14 mouse cellular contexts compared by ENCODE assay signal in the genomic region with DNA sequence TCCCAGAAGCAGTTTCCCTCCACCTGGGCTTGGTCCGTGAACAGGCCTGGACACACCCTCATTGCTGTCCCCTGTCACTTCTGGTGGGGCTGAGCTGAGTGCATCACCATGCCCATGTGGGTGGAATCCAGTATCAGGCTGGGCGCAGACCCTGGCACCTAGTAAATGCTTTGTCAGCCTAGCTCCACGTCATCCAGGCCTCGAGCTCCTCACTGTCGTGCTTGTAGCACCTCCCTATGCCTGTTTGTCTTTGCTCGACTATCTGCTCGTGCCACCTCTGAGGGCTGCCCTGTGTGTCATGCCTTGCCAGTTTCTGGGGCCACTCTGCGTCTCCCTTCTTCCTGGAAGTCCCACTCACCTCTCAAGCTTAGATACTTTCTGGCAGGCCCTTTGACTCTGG. TPM values are rescaled to one million over a fixed set of nuclear protein-coding genes. Genes with fewer than 3 reads are reported as not detected.
DNase-seq lines count a peak whose midpoint lies in the region; ATAC-seq and TF ChIP-seq lines count a peak whose summit lies in the region.
"Had no signal": no experiment of that assay in that cellular context is flagged by ENCODE, and none has a peak within 500 bp of the region (broad histone marks: within the 10 kb centered on the region; RNA-seq: fewer than 3 reads in every experiment).

No protein-coding gene starts in this region.

- TF ChIP-seq EP300 in liver, embryonic 14.5 days (IDR thresholded peaks at IDR 0.05; ENCODE audit: low read depth): no peak

- peaks cover 16% of the 10 kb centered on the region; the same call in 1 of the 2 replicates for H3K36me3 ChIP-seq in hindbrain, embryonic 10.5 days
- no peaks in the 10 kb centered on the region for H3K36me3 ChIP-seq in hindbrain, embryonic 14.5 days (replicated peaks; ENCODE audit: control insufficient read depth, insufficient read depth)
- H3K36me3 ChIP-seq in liver, embryonic 14.5 days (replicated peaks; ENCODE audit: control insufficient read depth, insufficient read depth, low read depth): no peaks in the 10 kb centered on the region; the same call in 1 of the 2 replicates
- H3K36me3 ChIP-seq: hindbrain, embryonic 15.5 days had no signal

- 0 out of 2 replicates have a peak, but pooled peaks have one; percentile 2 for TF ChIP-seq CTCF in bone marrow, adult 2 months (IDR thresholded peaks at IDR 0.05; ENCODE audit: control insufficient read depth, insufficient read depth, low read length)
- no peak for TF ChIP-seq CTCF in liver, embryonic 14.5 days (IDR thresholded peaks at IDR 0.05; ENCODE audit: low read depth)

- whole genome bisulfite sequencing in hindbrain, embryonic 10.5 days: 92% methylated on average over 8 of the region's 8 CpGs
- WGBS in hindbrain, embryonic 14.5 days: 92% methylated on average over 8 of the region's 8 CpGs
- 62% methylated on average over 8 of the region's 8 CpGs for WGBS in bone marrow, adult 2 months
- WGBS in liver, embryonic 14.5 days (ENCODE audit: insufficient replicate concordance): 47% methylated on average over 8 of the region's 8 CpGs

- no peak for DNase-seq in hindbrain, embryonic 10.5 days (ENCODE audit: low spot score)
- DNase-seq in hindbrain, embryonic 14.5 days (ENCODE audit: low spot score): no peak
- DNase-seq in liver, embryonic 14.5 days (ENCODE audit: low read depth in 3 of 3, low spot score in 3 of 3): peak in 2 of 3 experiments; percentile 41 to 46
- DNase-seq in MN1 (ENCODE audit: low spot score): no peak
- no peak for DNase-seq in lung, postnatal 36 days
- no peak for DNase-seq in frontal cortex, postnatal 14 days (ENCODE audit: low spot score in 2 of 2)
- DNase-seq: forebrain, postnatal 0 days; kidney, postnatal 14 days; lung, postnatal 10 days; right cerebral cortex, postnatal 4 days; thymus, adult 18-20 months had no signal

- no peak for ATAC-seq in hindbrain, embryonic 14.5 days (ENCODE audit: low FRiP score)
- peak; percentile 44 for ATAC-seq in erythroblast, adult 5-6 weeks (replicated peaks; ENCODE audit: low FRiP score, poor library complexity, severe bottlenecking)
- 0 out of 2 replicates have a peak, but pooled peaks have one; percentile 0 for ATAC-seq in liver, embryonic 14.5 days (ENCODE audit: insufficient read depth)
- ATAC-seq: forebrain, postnatal 0 days had no signal

- no peak overlapping the region for H3K4me2 ChIP-seq in hindbrain, embryonic 14.5 days (replicated peaks)
- H3K4me2 ChIP-seq in liver, embryonic 14.5 days (ENCODE audit: low read depth): peak overlapping the region; percentile 46; the same call in 1 of the 2 replicates
- H3K4me2 ChIP-seq: hindbrain, embryonic 15.5 days had no signal

- peak overlapping the region; percentile 16; the same call in 1 of the 2 replicates for H3K4me3 ChIP-seq in hindbrain, embryonic 10.5 days
- no peak overlapping the region for H3K4me3 ChIP-seq in hindbrain, embryonic 14.5 days (replicated peaks; ENCODE audit: low read length)
- H3K4me3 ChIP-seq in bone marrow, adult 2 months (replicated peaks; ENCODE audit: control insufficient read depth, low read depth, low read length): no peak overlapping the region
- H3K4me3 ChIP-seq in liver, embryonic 14.5 days (ENCODE audit: insufficient read depth in 1 of 2, low read depth in 2 of 2, low read length in 2 of 2): no peak overlapping the region
- H3K4me3 ChIP-seq: hindbrain, embryonic 15.5 days had no signal

- H3K4me1 ChIP-seq in hindbrain, embryonic 10.5 days (replicated peaks): peaks cover 59% of the 10 kb centered on the region
- H3K4me1 ChIP-seq in hindbrain, embryonic 14.5 days (replicated peaks; ENCODE audit: control insufficient read depth, insufficient read depth, low read length): peaks cover 48% of the 10 kb centered on the region
- peaks cover 9% of the 10 kb centered on the region for H3K4me1 ChIP-seq in bone marrow, adult 2 months (ENCODE audit: control insufficient read depth, insufficient read depth, low read length)
- H3K4me1 ChIP-seq in liver, embryonic 14.5 days (replicated peaks; ENCODE audit: control insufficient read depth in 2 of 2, insufficient read depth in 2 of 2, low read length in 1 of 2): peaks cover 48 to 58% of the 10 kb centered on the region in 2 experiments

- H3K27ac ChIP-seq in hindbrain, embryonic 10.5 days: peak overlapping the region; percentile 45
- no peak overlapping the region for H3K27ac ChIP-seq in hindbrain, embryonic 14.5 days
- H3K27ac ChIP-seq in bone marrow, adult 2 months (ENCODE audit: control insufficient read depth, insufficient read depth, low read depth, low read length, poor library complexity): peak overlapping the region; percentile 12
- peak overlapping the region; percentile 1; the same call in 1 of the 2 replicates for H3K27ac ChIP-seq in liver, embryonic 14.5 days
- H3K27ac ChIP-seq: hindbrain, embryonic 15.5 days had no signal

- no peak overlapping the region for H3K9ac ChIP-seq in hindbrain, embryonic 14.5 days
- no peak overlapping the region for H3K9ac ChIP-seq in liver, embryonic 14.5 days (replicated peaks)
- H3K9ac ChIP-seq: forebrain, postnatal 0 days; hindbrain, embryonic 15.5 days had no signal

- no peaks in the 10 kb centered on the region for H3K9me3 ChIP-seq in hindbrain, embryonic 10.5 days
- no peaks in the 10 kb centered on the region for H3K9me3 ChIP-seq in hindbrain, embryonic 14.5 days (ENCODE audit: control insufficient read depth, low read length)
- no peaks in the 10 kb centered on the region for H3K9me3 ChIP-seq in liver, embryonic 14.5 days (ENCODE audit: control insufficient read depth, low read length)
- H3K9me3 ChIP-seq: hindbrain, embryonic 15.5 days had no signal

- H3K27me3 ChIP-seq in hindbrain, embryonic 10.5 days (ENCODE audit: insufficient read depth, poor library complexity, severe bottlenecking): no peaks in the 10 kb centered on the region
- no peaks in the 10 kb centered on the region for H3K27me3 ChIP-seq in hindbrain, embryonic 14.5 days (ENCODE audit: control insufficient read depth, insufficient read depth, low read length)
- no peaks in the 10 kb centered on the region for H3K27me3 ChIP-seq in liver, embryonic 14.5 days (ENCODE audit: control insufficient read depth, insufficient read depth, low read length)
- H3K27me3 ChIP-seq: hindbrain, embryonic 15.5 days had no signal

- TF ChIP-seq POLR2A in bone marrow, adult 2 months (IDR thresholded peaks at IDR 0.05; ENCODE audit: borderline replicate concordance, control insufficient read depth, low read depth, low read length): no peak

RNA-seq across cellular contexts. Expression of a gene that starts 3.2 kb away (rescaled TPM):
- 31.8 and 32.0 TPM in 2 replicates for polyA plus RNA-seq in hindbrain, embryonic 10.5 days (2016; fragmentation: Nextera tagmentation; extraction: Ambion mirVana)
- polyA plus RNA-seq in hindbrain, embryonic 14.5 days (2014; fragmentation: Nextera tagmentation; extraction: Ambion mirVana): 30.7 and 33.3 TPM in 2 replicates
- polyA plus RNA-seq in bone marrow, adult 2 months (2011; ENCODE audit: insufficient read depth, insufficient read length, low replicate concordance, missing spikeins): 12.1 and 23.2 TPM in 2 replicates
- 4.4 and 6.3 TPM in 2 replicates for total RNA-seq in erythroblast, adult 5-6 weeks (2015; ENCODE audit: low replicate concordance)
- total RNA-seq in erythroblast, adult 5-6 weeks (2017; ENCODE audit: low replicate concordance): 9.1 and 15.9 TPM in 2 replicates
- polyA plus RNA-seq in liver, embryonic 14.5 days (2012; rRNA removed): 5.6 and 6.4 TPM in 2 replicates
- polyA plus RNA-seq in liver, embryonic 14.5 days (2014; fragmentation: Nextera tagmentation; extraction: Ambion mirVana): 5.9 and 7.0 TPM in 2 replicates

RNA-seq across cellular contexts. Expression of a gene that starts 24.5 kb away (rescaled TPM):
- polyA plus RNA-seq in hindbrain, embryonic 10.5 days (2016; fragmentation: Nextera tagmentation; extraction: Ambion mirVana): 0.98 TPM in 2 replicates
- 1.5 and 2.2 TPM in 2 replicates for polyA plus RNA-seq in hindbrain, embryonic 14.5 days (2014; fragmentation: Nextera tagmentation; extraction: Ambion mirVana)
- 10.9 and 31.9 TPM in 2 replicates for polyA plus RNA-seq in bone marrow, adult 2 months (2011; ENCODE audit: insufficient read depth, insufficient read length, low replicate concordance, missing spikeins)
- total RNA-seq in erythroblast, adult 5-6 weeks (2015; ENCODE audit: low replicate concordance): 3.1 and 3.3 TPM in 2 replicates
- 5.9 and 6.7 TPM in 2 replicates for total RNA-seq in erythroblast, adult 5-6 weeks (2017; ENCODE audit: low replicate concordance)
- 0.50 and 0.64 TPM in 2 replicates for polyA plus RNA-seq in liver, embryonic 14.5 days (2012; rRNA removed)
- polyA plus RNA-seq in liver, embryonic 14.5 days (2014; fragmentation: Nextera tagmentation; extraction: Ambion mirVana): 0.11 TPM in 2 replicates

Comparison
In these comparisons a context has a peak if more than half of its experiments do, and no peak if none do; other contexts are left out.
1. DNase-seq: peak in liver, embryonic 14.5 days (2 of 3); none in hindbrain, embryonic 10.5 days (single experiment), hindbrain, embryonic 14.5 days (single experiment), MN1 (single experiment), lung, postnatal 36 days (single experiment) and frontal cortex, postnatal 14 days (0 of 2).